Mouse (Mus musculus) lung, embryonic 14.5 days (tissue): Measurements from ENCODE around the gene Taok1. TPM values are rescaled to one million over a fixed set of nuclear protein-coding genes. Genes with fewer than 3 reads are reported as not detected.
A peak's percentile ranks its signal among the peaks of the same experiment; 100 is the strongest.

Source experiments
- ATAC-seq: fragments of 200-750 bp; cut with Nextera tagmentation; 2 replicates; pipeline ENCODE4 v1.8.0; 2017; ENCODE audit warnings: mild to moderate bottlenecking, moderate TSS enrichment, moderate library complexity; ENCODE audit not compliant: insufficient read depth
- DNase-seq: peaks from one replicate; pipeline ENCODE4 v3.0.0-alpha.2; 2015
- H3K27ac ChIP-seq: fragments of 300-500 bp; sonication (generic); 2 replicates; pipeline ENCODE4 v1.5.1; 2014; ENCODE audit warnings: low read depth, mild to moderate bottlenecking, moderate library complexity
- H3K27me3 ChIP-seq: fragments of 300-500 bp; sonication (generic); 2 replicates; pipeline ENCODE4 v1.6.1; 2014; ENCODE audit warnings: low read length, control low read depth; ENCODE audit not compliant: insufficient read depth
- H3K36me3 ChIP-seq: fragments of 300-500 bp; sonication (generic); 2 replicates; pipeline ENCODE4 v1.6.1; 2014; ENCODE audit warnings: control low read depth; ENCODE audit not compliant: insufficient read depth
- H3K4me1 ChIP-seq: fragments of 300-500 bp; sonication (generic); 2 replicates; pipeline ENCODE4 v1.6.1; 2014; ENCODE audit warnings: antibody characterized with exemption, control low read depth; ENCODE audit not compliant: insufficient read depth
- H3K4me2 ChIP-seq: fragments of 300-500 bp; sonication (generic); 2 replicates; pipeline ENCODE4 v1.6.1; 2014; ENCODE audit warnings: mild to moderate bottlenecking
- H3K4me3 ChIP-seq: fragments of 300-500 bp; sonication (generic); 2 replicates; pipeline ENCODE4 v1.5.1; 2014; ENCODE audit warnings: low read depth, low read length
- H3K9ac ChIP-seq: fragments of 300-500 bp; sonication (generic); 2 replicates; pipeline ENCODE4 v1.6.1; 2014
- H3K9me3 ChIP-seq: fragments of 300-500 bp; sonication (generic); 2 replicates; pipeline ENCODE4 v1.6.1; 2016; ENCODE audit warnings: low read depth, low read length, control low read depth
- CTCF ChIP-seq: IDR thresholded peaks from 2 replicates; pipeline ENCODE4 v1.5.1; 2016; ENCODE audit warnings: antibody characterized with exemption, low read depth
- WGBS: fragments of 180-500 bp; shearing (Covaris S2); extraction: QIAGEN DNeasy Blood & Tissue Kit; methylation state at CpG from one replicate; pipeline ENCODE4 v1.1.7; 2014; 5-methylcytosine and 5-hydroxymethylcytosine counted together
- polyA plus RNA-seq: library from polyadenylated mRNA; unstranded; fragments of >200 nt; fragmentation: Nextera tagmentation; extraction: Ambion mirVana; gene quantifications from 2 replicates; pipeline ENCODE4 v1.2.1, GENCODE M21; 2014

Taok1 gene
- polyA plus RNA-seq, 1 experiment from 2014 or later = 20.8 TPM

- Histone ChIP-seq H3K9ac (no peak overlapping the region), H3K4me3 (no peak overlapping the region), H3K9me3 (no peaks in the 10 kb centered on the region), H3K4me2 (no peak overlapping the region), H3K36me3 (peaks cover 68% of the 10 kb centered on the region), H3K27ac (no peak overlapping the region), H3K4me1 (peaks cover 9% of the 10 kb centered on the region), H3K27me3 (no peaks in the 10 kb centered on the region)
- no peak for TF ChIP-seq CTCF
- ATAC-seq (no peak), DNase-seq (no peak)
- WGBS = 72% methylated on average over 17 of the region's 17 CpGs
Measured at GRCm38 (mm10) chr11:77500361-77501325, 107.0 kb downstream of the Taok1 start.

- 85% methylated on average over 7 of the region's 7 CpGs for WGBS
- H3K27me3 ChIP-seq = no peaks in the 10 kb centered on the region
- peaks cover 55% of the 10 kb centered on the region for H3K36me3 ChIP-seq
- no peaks in the 10 kb centered on the region for H3K9me3 ChIP-seq
- no peak overlapping the region for H3K4me2 ChIP-seq
- peaks cover 9% of the 10 kb centered on the region for H3K4me1 ChIP-seq
- H3K9ac ChIP-seq = no peak overlapping the region
- no peak overlapping the region for H3K4me3 ChIP-seq
- no peak for DNase-seq
- no peak for TF ChIP-seq CTCF
- H3K27ac ChIP-seq = no peak overlapping the region
- ATAC-seq = no peak
Measured at GRCm38 (mm10) chr11:77499354-77499753, 108.3 kb downstream of the Taok1 start.

- ATAC-seq = no peak
Measured at GRCm38 (mm10) chr11:77498261-77499139, 109.1 kb downstream of the Taok1 start.

GRCm38 (mm10) chr11:77497851-77498250, 109.8 kb downstream of the Taok1 start:
- peaks cover 40% of the 10 kb centered on the region for H3K36me3 ChIP-seq
- WGBS = 50% methylated on average over 4 of the region's 4 CpGs
- H3K4me1 ChIP-seq = peaks cover 12% of the 10 kb centered on the region
- ATAC-seq (no peak), DNase-seq (no peak)
- no peaks in the 10 kb centered on the region for H3K27me3 ChIP-seq
- H3K9ac ChIP-seq = peak overlapping the region; percentile 14; the same call in 1 of the 2 replicates
- peak overlapping the region; percentile 91 for H3K27ac ChIP-seq
- no peak overlapping the region for H3K4me3 ChIP-seq
- H3K9me3 ChIP-seq = no peaks in the 10 kb centered on the region
- TF ChIP-seq CTCF = no peak
- H3K4me2 ChIP-seq = peak overlapping the region; percentile 36; the same call in 1 of the 2 replicates

More at GRCm38 (mm10) chr11:77498261-77499139, 109.1 kb downstream of the Taok1 start:
- H3K36me3 ChIP-seq = peaks cover 47% of the 10 kb centered on the region
- peak overlapping the region; percentile 36; the same call in 1 of the 2 replicates for H3K4me2 ChIP-seq
- no peak for TF ChIP-seq CTCF
- H3K4me3 ChIP-seq = no peak overlapping the region
- WGBS = 74% methylated on average over 12 of the region's 12 CpGs
- no peaks in the 10 kb centered on the region for H3K9me3 ChIP-seq
- DNase-seq = no peak
- H3K27ac ChIP-seq = peak overlapping the region; percentile 91
- H3K27me3 ChIP-seq = no peaks in the 10 kb centered on the region
- H3K4me1 ChIP-seq = peaks cover 12% of the 10 kb centered on the region
- H3K9ac ChIP-seq = peak overlapping the region; percentile 14; the same call in 1 of the 2 replicates

- ATAC-seq = no peak
- TF ChIP-seq CTCF = peak; percentile 52
- Histone ChIP-seq H3K4me1 (peaks cover 12% of the 10 kb centered on the region), H3K4me3 (no peak overlapping the region), H3K27ac (peak overlapping the region; percentile 91), H3K27me3 (no peaks in the 10 kb centered on the region), H3K36me3 (peaks cover 35% of the 10 kb centered on the region), H3K9me3 (no peaks in the 10 kb centered on the region), H3K9ac (0 out of 2 replicates have a peak overlapping the region, but pooled peaks have one; percentile 4), H3K4me2 (peak overlapping the region; percentile 36; the same call in 1 of the 2 replicates)
- 21% methylated on average over 6 of the region's 6 CpGs for WGBS
- DNase-seq = peak; percentile 92
Measured at GRCm38 (mm10) chr11:77497341-77497756, 110.3 kb downstream of the Taok1 start.

- H3K4me3 ChIP-seq = no peak overlapping the region
- peaks cover 17% of the 10 kb centered on the region for H3K4me1 ChIP-seq
- peak overlapping the region; percentile 90; the same call in 1 of the 2 replicates for H3K4me2 ChIP-seq
- no peak overlapping the region for H3K9ac ChIP-seq
- no peak for DNase-seq
- no peak for TF ChIP-seq CTCF
- no peaks in the 10 kb centered on the region for H3K27me3 ChIP-seq
- no peak for ATAC-seq
- peaks cover 20% of the 10 kb centered on the region for H3K36me3 ChIP-seq
- no peak overlapping the region for H3K27ac ChIP-seq
- H3K9me3 ChIP-seq = no peaks in the 10 kb centered on the region
Measured at GRCm38 (mm10) chr11:77495507-77495906, 112.1 kb downstream of the Taok1 start.
